Mouse (Mus musculus) spleen, embryonic (tissue): ENCODE data around the gene Dnm3.

Experiments used
- CTCF ChIA-PET: fragments of 350-600 bp; sonication (Branson Sonifier 250); formaldehyde crosslinking; loops from one replicate; lab custom pipeline; 2022; lab: Charles Lee

The Dnm3 gene

GRCm38 (mm10) chr1:162477246-162478209, at the start of gene Dnm3:
TSS of gene Dnm3 (minus strand) at chr1:162478034.
- CTCF ChIA-PET, result no interaction called here

- CTCF ChIA-PET, result no interaction called here
These were observed 37.3 kb upstream of the Dnm3 start for GRCm38 (mm10) chr1:162515116-162515515.

GRCm38 (mm10) chr1:162510013-162510356, 32.2 kb upstream of the Dnm3 start:
- CTCF ChIA-PET, result no interaction called here

- CTCF ChIA-PET, result no interaction called here
These were observed 31.6 kb upstream of the Dnm3 start for GRCm38 (mm10) chr1:162509329-162510012.

- CTCF ChIA-PET, result no interaction called here
These were observed 30.6 kb upstream of the Dnm3 start for GRCm38 (mm10) chr1:162508211-162509005.

GRCm38 (mm10) chr1:162506516-162506915, 28.7 kb upstream of the Dnm3 start:
- CTCF ChIA-PET, result no interaction called here

GRCm38 (mm10) chr1:162505649-162506048, 27.8 kb upstream of the Dnm3 start:
- CTCF ChIA-PET, result no interaction called here

GRCm38 (mm10) chr1:162476531-162477080, 1.2 kb downstream of the Dnm3 start:
- CTCF ChIA-PET, result no interaction called here

- CTCF ChIA-PET, result no interaction called here
These were observed 4.9 kb downstream of the Dnm3 start for GRCm38 (mm10) chr1:162472949-162473348.

- CTCF ChIA-PET, result interaction anchor here (0.5 kb wide), 1 partner anchor 188 kb away, joined by 4 read pairs; no protein-coding TSS in a partner anchor
These were observed 6.7 kb downstream of the Dnm3 start for GRCm38 (mm10) chr1:162471089-162471488.

- CTCF ChIA-PET, result no interaction called here
These were observed 8.0 kb downstream of the Dnm3 start for GRCm38 (mm10) chr1:162469752-162470280.

GRCm38 (mm10) chr1:162463676-162464075, 14.2 kb downstream of the Dnm3 start:
- CTCF ChIA-PET, result no interaction called here

- CTCF ChIA-PET, result no interaction called here
These were observed 19.1 kb downstream of the Dnm3 start for GRCm38 (mm10) chr1:162458711-162459110.

- CTCF ChIA-PET, result no interaction called here
These were observed 21.0 kb downstream of the Dnm3 start for GRCm38 (mm10) chr1:162456861-162457260.

- CTCF ChIA-PET, result no interaction called here
These were observed 21.4 kb downstream of the Dnm3 start for GRCm38 (mm10) chr1:162456406-162456805.

- CTCF ChIA-PET, result no interaction called here
These were observed 24.3 kb downstream of the Dnm3 start for GRCm38 (mm10) chr1:162453578-162453977.

GRCm38 (mm10) chr1:162453030-162453429, 24.8 kb downstream of the Dnm3 start:
- CTCF ChIA-PET, result no interaction called here

GRCm38 (mm10) chr1:162449161-162449909, 28.5 kb downstream of the Dnm3 start:
- CTCF ChIA-PET, result interaction anchor here (0.6 kb wide), 1 partner anchor 1433 kb away, joined by 5 read pairs; no protein-coding TSS in a partner anchor

GRCm38 (mm10) chr1:162444805-162445204, 33.0 kb downstream of the Dnm3 start:
- CTCF ChIA-PET, result interaction anchor here (0.7 kb wide), 1 partner anchor 167 kb away, joined by 3 read pairs; no protein-coding TSS in a partner anchor

GRCm38 (mm10) chr1:162439576-162439975, 38.3 kb downstream of the Dnm3 start:
- CTCF ChIA-PET, result no interaction called here
